Mouse (Mus musculus): Measurements from ENCODE around the gene Sec61b. TPM values are rescaled to one million over a fixed set of nuclear protein-coding genes. Genes with fewer than 3 reads are reported as not detected.

Gene Sec61b
- polyA plus RNA-seq, 1 experiment from 2014 or later = 296 TPM

DNA sequence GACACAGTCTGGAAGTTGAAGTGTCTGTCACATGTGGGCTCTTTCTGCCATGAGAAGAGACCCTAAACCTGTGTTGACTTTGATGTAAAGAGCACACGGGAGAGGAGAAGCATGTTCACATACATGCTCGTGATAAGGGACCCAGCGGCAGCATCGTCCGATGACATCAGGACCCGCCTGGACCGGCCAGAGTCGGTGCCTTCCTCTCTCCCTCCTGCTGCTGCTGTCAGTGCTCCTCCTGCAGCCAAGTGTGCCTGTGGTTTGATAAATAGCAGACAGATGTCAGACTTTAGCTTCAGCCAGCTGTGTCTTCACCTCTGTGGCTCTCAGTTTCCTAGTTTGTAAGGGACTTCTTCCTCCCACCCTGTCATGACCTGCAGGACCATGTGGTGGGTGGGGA is 19.0 kb downstream of the Sec61b start:
- ATAC-seq (ENCODE audit: low FRiP score) = no peak
- Histone ChIP-seq H3K4me1 (replicated peaks) (peaks cover 21% of the 10 kb centered on the region), H3K36me3 (no peaks in the 10 kb centered on the region), H3K9ac (no peak overlapping the region), H3K4me2 (no peak overlapping the region), H3K27ac (no peak overlapping the region), H3K9me3 (no peaks in the 10 kb centered on the region), H3K27me3 (peaks cover 5% of the 10 kb centered on the region; the same call in 1 of the 2 replicates), H3K4me3 (no peak overlapping the region)
- 81% methylated on average over 8 of the region's 8 CpGs for WGBS

GRCm38 (mm10) chr4:47494137-47494536 is 19.7 kb downstream of the Sec61b start:
- 62% methylated on average over 1 of the region's 1 CpGs for WGBS
- H3K9me3 ChIP-seq = no peaks in the 10 kb centered on the region
- H3K9ac ChIP-seq = no peak overlapping the region
- no peaks in the 10 kb centered on the region for H3K36me3 ChIP-seq
- H3K4me3 ChIP-seq = no peak overlapping the region
- no peak for ATAC-seq (ENCODE audit: low FRiP score)
- H3K27ac ChIP-seq = no peak overlapping the region
- no peak overlapping the region for H3K4me2 ChIP-seq
- H3K4me1 ChIP-seq (replicated peaks) = peaks cover 21% of the 10 kb centered on the region
- H3K27me3 ChIP-seq = peaks cover 5% of the 10 kb centered on the region; the same call in 1 of the 2 replicates

DNA sequence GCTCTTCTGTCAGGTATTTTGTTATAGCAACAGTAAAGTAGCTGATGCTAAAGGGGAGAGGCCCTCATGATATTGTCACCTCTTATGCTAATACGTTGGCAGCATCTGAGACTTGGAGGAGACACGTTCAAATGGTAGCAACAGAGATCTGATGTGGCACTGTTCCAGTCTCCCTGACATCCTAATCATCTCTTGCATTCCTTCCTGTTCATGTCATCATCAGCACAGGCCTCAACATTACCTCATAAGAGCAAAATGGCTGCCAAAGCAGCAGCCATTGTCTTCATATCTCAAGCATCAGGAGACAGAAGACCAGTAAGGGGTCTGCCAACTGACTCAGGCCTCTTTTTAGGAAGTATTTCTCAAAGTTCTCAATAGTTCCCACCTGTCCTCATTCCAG is 20.2 kb downstream of the Sec61b start:
- no peak overlapping the region for H3K4me3 ChIP-seq
- H3K4me2 ChIP-seq = no peak overlapping the region
- no peaks in the 10 kb centered on the region for H3K36me3 ChIP-seq
- H3K9ac ChIP-seq = no peak overlapping the region
- ATAC-seq (ENCODE audit: low FRiP score) = no peak
- H3K9me3 ChIP-seq = no peaks in the 10 kb centered on the region
- peaks cover 5% of the 10 kb centered on the region; the same call in 1 of the 2 replicates for H3K27me3 ChIP-seq
- peaks cover 21% of the 10 kb centered on the region for H3K4me1 ChIP-seq (replicated peaks)
- WGBS = 91% methylated on average over 2 of the region's 2 CpGs
- H3K27ac ChIP-seq = no peak overlapping the region

GRCm38 (mm10) chr4:47497811-47498385 is 23.4 kb downstream of the Sec61b start:
- no peak for ATAC-seq (ENCODE audit: low FRiP score)
- 73% methylated on average over 7 of the region's 7 CpGs for WGBS
- 0 out of 2 replicates have a peak, but pooled peaks cover 6% of the 10 kb centered on the region for H3K4me1 ChIP-seq (replicated peaks)
- no peak overlapping the region for H3K9ac ChIP-seq
- H3K36me3 ChIP-seq = no peaks in the 10 kb centered on the region
- peaks cover 5% of the 10 kb centered on the region; the same call in 1 of the 2 replicates for H3K27me3 ChIP-seq
- no peak overlapping the region for H3K27ac ChIP-seq
- H3K4me2 ChIP-seq = no peak overlapping the region
- no peaks in the 10 kb centered on the region for H3K9me3 ChIP-seq
- H3K4me3 ChIP-seq = no peak overlapping the region

GRCm38 (mm10) chr4:47499121-47499545 is 24.7 kb downstream of the Sec61b start:
- no peak for ATAC-seq (ENCODE audit: low FRiP score)
- no peak overlapping the region for H3K9ac ChIP-seq
- WGBS = 84% methylated on average over 10 of the region's 10 CpGs
- no peaks in the 10 kb centered on the region for H3K36me3 ChIP-seq
- H3K4me2 ChIP-seq = no peak overlapping the region
- no peak overlapping the region for H3K4me3 ChIP-seq
- no peaks in the 10 kb centered on the region for H3K27me3 ChIP-seq
- H3K27ac ChIP-seq = no peak overlapping the region
- 0 out of 2 replicates have a peak, but pooled peaks cover 3% of the 10 kb centered on the region for H3K4me1 ChIP-seq (replicated peaks)
- H3K9me3 ChIP-seq = no peaks in the 10 kb centered on the region

DNA sequence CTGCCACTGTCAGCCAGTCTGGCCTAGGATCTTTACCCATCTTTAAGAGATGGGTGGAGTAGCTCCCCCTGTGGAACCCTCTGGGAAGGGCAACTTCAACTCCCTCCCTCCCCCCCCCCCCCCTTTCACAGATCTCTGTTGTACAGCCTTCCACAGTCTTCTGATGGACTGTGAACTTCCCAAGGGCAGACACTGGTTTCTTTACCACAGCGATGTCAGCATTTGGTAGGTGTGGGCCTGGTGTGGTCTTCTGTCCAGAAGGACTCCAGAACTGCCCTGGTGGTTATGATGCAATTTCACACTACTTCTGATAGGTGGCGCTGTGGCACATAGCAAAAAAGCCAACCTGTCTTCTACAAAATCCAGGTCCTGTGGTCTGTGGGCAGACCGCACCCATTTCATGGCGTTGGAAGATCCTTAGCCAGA is 28.1 kb downstream of the Sec61b start:
- 35% methylated on average over 4 of the region's 4 CpGs for WGBS
- no peak overlapping the region for H3K4me3 ChIP-seq
- no peaks in the 10 kb centered on the region for H3K9me3 ChIP-seq
- no peak overlapping the region for H3K4me2 ChIP-seq
- 0 out of 2 replicates have a peak, but pooled peaks cover 3% of the 10 kb centered on the region for H3K4me1 ChIP-seq (replicated peaks)
- no peaks in the 10 kb centered on the region for H3K27me3 ChIP-seq
- H3K36me3 ChIP-seq = no peaks in the 10 kb centered on the region
- peak; percentile 61; the same call in 1 of the 2 replicates for ATAC-seq (ENCODE audit: low FRiP score)
- H3K27ac ChIP-seq = no peak overlapping the region
- no peak overlapping the region for H3K9ac ChIP-seq

DNA sequence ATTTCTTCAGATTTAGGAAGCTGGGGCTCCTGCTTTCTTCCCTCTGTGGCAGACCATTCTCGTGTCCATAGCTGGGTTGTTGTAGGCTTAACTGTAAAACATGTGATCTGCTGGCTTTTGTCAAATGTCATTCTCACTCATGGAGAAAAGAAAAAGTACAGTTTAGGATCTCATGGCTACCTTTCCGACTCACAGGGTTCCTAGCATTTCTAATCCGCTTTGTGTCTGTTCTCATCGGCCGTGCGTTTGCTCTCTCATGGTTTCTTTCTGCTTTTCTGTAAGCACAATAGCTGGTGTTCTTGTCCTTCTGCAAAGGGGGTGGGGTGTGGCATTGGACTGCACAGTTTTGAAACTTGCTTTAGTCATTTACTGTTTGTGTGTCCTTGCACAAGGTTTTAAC is 28.6 kb downstream of the Sec61b start:
- no peak for ATAC-seq (ENCODE audit: low FRiP score)
- Histone ChIP-seq H3K36me3 (no peaks in the 10 kb centered on the region), H3K27me3 (no peaks in the 10 kb centered on the region), H3K4me2 (no peak overlapping the region), H3K9me3 (no peaks in the 10 kb centered on the region), H3K27ac (no peak overlapping the region), H3K4me1 (replicated peaks) (0 out of 2 replicates have a peak, but pooled peaks cover 1% of the 10 kb centered on the region), H3K4me3 (no peak overlapping the region), H3K9ac (no peak overlapping the region)
- 79% methylated on average over 6 of the region's 6 CpGs for WGBS

DNA sequence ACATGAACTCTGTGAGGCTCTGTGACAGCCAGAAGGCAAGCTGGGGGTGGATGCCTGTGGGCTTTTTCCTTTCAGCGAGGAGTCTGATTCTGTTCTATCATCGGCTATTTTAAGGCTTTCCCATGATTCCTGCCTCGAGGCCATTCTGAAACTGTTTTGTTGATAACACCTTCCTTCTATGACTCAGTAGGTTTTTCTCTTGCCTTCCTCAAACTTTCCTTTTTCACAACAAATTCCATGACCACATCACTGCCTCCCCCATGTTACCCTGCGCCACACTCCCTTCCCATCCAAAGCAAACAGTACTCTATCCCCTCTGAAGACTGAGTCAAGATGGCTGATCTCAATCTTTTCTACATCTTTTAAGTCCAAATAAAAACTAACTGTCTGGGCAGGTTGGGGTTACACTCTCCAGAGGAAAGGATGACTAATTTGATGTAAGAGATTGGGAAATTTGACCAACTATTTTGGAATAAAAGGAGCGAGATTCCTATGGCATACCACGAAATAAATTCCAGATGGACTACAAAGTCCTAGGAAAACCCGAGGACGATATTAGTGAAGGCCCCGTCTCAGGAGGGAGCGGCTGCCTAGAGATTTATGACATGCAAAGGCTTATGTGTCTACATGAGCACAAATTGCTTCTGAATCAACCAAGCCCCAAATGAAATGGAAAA is 30.5 kb downstream of the Sec61b start:
- no peak for ATAC-seq (ENCODE audit: low FRiP score)

GRCm38 (mm10) chr4:47518551-47519181 is 44.2 kb downstream of the Sec61b start:
- WGBS = 41% methylated on average over 12 of the region's 12 CpGs
- peak overlapping the region; percentile 45; the same call in 1 of the 2 replicates for H3K27ac ChIP-seq
- no peak overlapping the region for H3K4me3 ChIP-seq
- no peak overlapping the region for H3K4me2 ChIP-seq
- no peaks in the 10 kb centered on the region for H3K27me3 ChIP-seq
- peak; percentile 67 for ATAC-seq (ENCODE audit: low FRiP score)
- no peaks in the 10 kb centered on the region for H3K9me3 ChIP-seq
- H3K9ac ChIP-seq = peak overlapping the region; percentile 2
- peaks cover 15% of the 10 kb centered on the region for H3K4me1 ChIP-seq (replicated peaks)
- H3K36me3 ChIP-seq = no peaks in the 10 kb centered on the region

More for the DNA sequence above, 30.5 kb downstream of the Sec61b start:
- Histone ChIP-seq H3K4me1 (replicated peaks) (no peaks in the 10 kb centered on the region), H3K36me3 (no peaks in the 10 kb centered on the region), H3K9ac (no peak overlapping the region), H3K4me2 (no peak overlapping the region), H3K4me3 (no peak overlapping the region), H3K27me3 (no peaks in the 10 kb centered on the region), H3K9me3 (no peaks in the 10 kb centered on the region), H3K27ac (no peak overlapping the region)
- 86% methylated on average over 10 of the region's 10 CpGs for WGBS

GRCm38 (mm10) chr4:47520076-47520475 is 45.6 kb downstream of the Sec61b start:
- Histone ChIP-seq H3K27ac (no peak overlapping the region), H3K9ac (no peak overlapping the region), H3K9me3 (no peaks in the 10 kb centered on the region), H3K4me2 (no peak overlapping the region), H3K36me3 (no peaks in the 10 kb centered on the region), H3K27me3 (no peaks in the 10 kb centered on the region), H3K4me3 (no peak overlapping the region), H3K4me1 (replicated peaks) (peaks cover 15% of the 10 kb centered on the region)
- ATAC-seq (ENCODE audit: low FRiP score) = no peak
- 69% methylated on average over 4 of the region's 4 CpGs for WGBS

GRCm38 (mm10) chr4:47521884-47522605 is 47.6 kb downstream of the Sec61b start:
- WGBS = 87% methylated on average over 6 of the region's 6 CpGs
- H3K4me3 ChIP-seq = no peak overlapping the region

GRCm38 (mm10) chr4:47529866-47530265 is 55.4 kb downstream of the Sec61b start:
- Histone ChIP-seq H3K36me3 (no peaks in the 10 kb centered on the region), H3K27me3 (no peaks in the 10 kb centered on the region), H3K4me3 (no peak overlapping the region), H3K27ac (no peak overlapping the region), H3K4me1 (replicated peaks) (no peaks in the 10 kb centered on the region), H3K9ac (no peak overlapping the region), H3K4me2 (no peak overlapping the region), H3K9me3 (no peaks in the 10 kb centered on the region)
- WGBS = 96% methylated on average over 4 of the region's 4 CpGs
- ATAC-seq (ENCODE audit: low FRiP score) = no peak

More at GRCm38 (mm10) chr4:47521884-47522605, 47.6 kb downstream of the Sec61b start:
- H3K27ac ChIP-seq = no peak overlapping the region
- no peak overlapping the region for H3K4me2 ChIP-seq
- H3K27me3 ChIP-seq = no peaks in the 10 kb centered on the region
- H3K9me3 ChIP-seq = no peaks in the 10 kb centered on the region
- peak; percentile 61 for ATAC-seq (ENCODE audit: low FRiP score)
- no peaks in the 10 kb centered on the region for H3K36me3 ChIP-seq
- H3K9ac ChIP-seq = no peak overlapping the region
- H3K4me1 ChIP-seq (replicated peaks) = peaks cover 15% of the 10 kb centered on the region

All from hindbrain, embryonic 13.5 days (tissue).